Mouse (Mus musculus): ENCODE data around the gene St6galnac4.

Gene St6galnac4

DNA sequence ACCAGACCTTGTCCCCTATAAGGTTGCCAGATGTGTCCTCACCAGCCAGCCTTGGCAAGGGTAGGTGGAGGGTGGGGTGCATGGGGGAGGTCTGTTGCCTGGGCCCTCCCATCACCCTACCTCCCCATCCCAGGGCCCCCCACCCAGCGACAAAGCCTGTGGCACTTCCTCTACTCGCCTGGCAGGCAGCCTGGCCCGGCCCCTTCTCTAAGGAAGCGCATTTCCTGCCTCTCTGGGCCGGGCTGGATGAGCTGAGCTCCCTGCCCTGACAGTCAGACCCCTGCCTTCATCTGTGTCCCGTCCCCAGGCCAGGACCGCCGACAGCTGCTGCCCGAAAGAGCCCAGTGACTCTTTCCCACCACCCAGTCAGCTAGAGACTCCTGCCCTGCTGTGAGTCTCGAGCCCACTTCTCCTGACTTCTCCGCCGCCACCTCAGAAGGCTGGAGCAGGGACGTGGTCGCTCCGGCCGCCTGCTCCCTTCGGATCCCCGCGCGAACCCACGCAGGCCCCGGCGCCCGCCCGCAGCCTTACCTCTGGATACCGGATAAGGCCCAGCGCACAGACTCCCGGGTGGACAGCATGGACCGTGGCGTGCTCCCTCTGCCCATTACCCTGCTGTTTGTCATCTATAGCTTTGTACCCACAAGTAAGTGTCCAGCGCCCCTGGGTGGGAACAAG is 59.6 kb downstream of the St6galnac4 start, which contains the start of gene Eng:
Gene Eng, plus strand, starts transcription at position 217 of the 678 bp plus-strand sequence.
- peak; percentile 57 for DNase-seq (ENCODE audit: low read depth, low spot score)

DNA sequence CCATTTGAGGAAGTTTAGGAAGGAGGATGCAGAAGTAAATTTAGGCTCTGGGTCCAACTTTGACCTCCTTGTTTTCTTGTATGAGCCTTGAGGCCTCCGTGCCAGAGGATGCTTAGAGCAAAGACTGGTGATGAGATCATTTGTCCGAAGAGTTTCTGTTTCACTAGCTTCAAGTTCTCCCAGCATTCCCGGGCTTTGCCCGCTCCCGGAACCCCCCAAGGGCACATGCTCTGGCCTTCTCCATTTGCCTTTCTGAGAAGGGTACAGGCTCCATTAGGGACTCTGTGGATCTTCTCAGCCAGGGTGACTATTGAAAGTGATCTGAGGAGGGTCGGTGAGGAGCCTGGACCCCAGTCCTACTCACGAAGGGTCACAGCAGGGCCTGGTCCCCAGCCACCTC is 60.5 kb downstream of the St6galnac4 start:
- DNase-seq (ENCODE audit: low read depth, low spot score) = no peak

Data from ZHBTc4 (cell line).